Mouse (Mus musculus): Measurements from ENCODE around the gene Mcrip1.

DNA sequence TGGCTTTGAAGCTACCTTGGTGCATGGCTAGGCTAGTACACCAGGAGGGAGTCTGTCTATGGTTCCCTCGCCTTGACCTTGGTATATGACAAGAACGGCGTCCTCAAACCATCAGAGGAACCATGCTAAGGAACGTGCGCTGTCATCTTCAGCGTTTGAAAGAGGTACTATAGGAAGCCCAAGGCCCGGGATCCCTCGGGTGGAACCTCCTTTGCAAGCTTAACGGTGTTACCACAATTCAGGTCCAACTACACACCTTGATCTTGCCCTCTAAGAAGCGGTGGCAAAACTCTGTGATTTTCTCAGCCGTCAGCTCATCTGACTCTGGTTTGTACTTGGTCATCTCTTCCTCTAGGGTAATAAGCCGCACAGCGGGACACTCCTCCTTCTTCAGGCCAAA lies 13.4 kb upstream of the Mcrip1 start:
- TF ChIP-seq CTCF (IDR thresholded peaks at IDR 0.05): no peak
- no peak for TF ChIP-seq EP300 (IDR thresholded peaks at IDR 0.05)

Measured in lung, postnatal 0 days (tissue).